Mouse (Mus musculus): ENCODE measurements around the gene Spa17. TPM values are rescaled to one million over a fixed set of nuclear protein-coding genes. Genes with fewer than 3 reads are reported as not detected.

The Spa17 gene
- 13.3 and 14.2 TPM in 2 replicates for polyA plus RNA-seq (2012; ENCODE audit: insufficient read depth, insufficient read length, missing spikeins)

DNA sequence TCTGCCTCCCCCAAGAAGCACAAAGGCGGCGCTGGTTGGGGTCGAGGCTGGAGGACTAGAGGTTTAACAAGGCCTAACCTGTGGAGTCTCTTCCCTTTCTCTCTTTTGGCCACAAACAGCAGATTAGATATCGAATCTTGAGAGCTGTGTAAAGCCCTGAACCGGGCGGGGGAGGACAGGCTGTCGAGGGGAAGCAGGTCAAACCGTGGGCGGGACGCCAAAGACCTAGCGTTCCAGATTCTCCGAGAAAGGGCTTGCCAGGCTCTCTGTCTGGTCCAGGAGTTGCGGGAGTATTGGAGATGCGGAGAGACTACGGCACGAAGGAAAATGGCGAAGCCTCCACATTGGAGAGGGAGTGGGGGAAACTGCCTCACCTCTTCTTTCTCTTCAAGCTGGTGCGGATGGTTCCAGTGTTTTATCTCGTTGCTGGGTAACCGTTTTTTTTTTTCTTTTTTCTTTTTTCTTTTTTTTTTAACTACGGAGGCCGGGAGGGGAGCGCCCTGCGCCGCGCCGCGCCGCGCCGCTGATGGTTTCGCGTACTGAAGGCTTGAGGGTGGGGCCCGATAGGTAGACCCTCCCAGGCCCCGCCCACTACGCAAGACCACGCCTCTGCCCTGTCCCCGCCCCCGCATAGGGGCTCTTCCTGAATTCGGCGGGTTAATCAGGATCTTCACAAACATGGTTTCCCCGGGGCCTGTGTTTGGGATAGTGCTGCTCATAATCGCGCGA is at the start of gene Spa17:
Gene Spa17, minus strand, starts transcription at position 541 of the 729 bp plus-strand sequence.
- Histone ChIP-seq H3K27ac (replicated peaks; ENCODE audit: low read depth, low read length) (peak within 1 kb of the TSS; percentile 82), H3K4me1 (ENCODE audit: control insufficient read depth, insufficient read depth, insufficient read length, low read length) (peaks cover 3% of the 10 kb centered on the region; the same call in 1 of the 2 replicates), H3K4me3 (ENCODE audit: insufficient read depth, low read depth, low read length) (peak within 1 kb of the TSS; percentile 95)

- Histone ChIP-seq H3K4me3 (ENCODE audit: insufficient read depth, low read depth, low read length) (no peak overlapping the region), H3K4me1 (ENCODE audit: control insufficient read depth, insufficient read depth, insufficient read length, low read length) (no peaks in the 10 kb centered on the region), H3K27ac (replicated peaks; ENCODE audit: low read depth, low read length) (no peak overlapping the region)
Measured at GRCm38 (mm10) chr9:37663210-37663609, 49.7 kb upstream of the Spa17 start.

DNA sequence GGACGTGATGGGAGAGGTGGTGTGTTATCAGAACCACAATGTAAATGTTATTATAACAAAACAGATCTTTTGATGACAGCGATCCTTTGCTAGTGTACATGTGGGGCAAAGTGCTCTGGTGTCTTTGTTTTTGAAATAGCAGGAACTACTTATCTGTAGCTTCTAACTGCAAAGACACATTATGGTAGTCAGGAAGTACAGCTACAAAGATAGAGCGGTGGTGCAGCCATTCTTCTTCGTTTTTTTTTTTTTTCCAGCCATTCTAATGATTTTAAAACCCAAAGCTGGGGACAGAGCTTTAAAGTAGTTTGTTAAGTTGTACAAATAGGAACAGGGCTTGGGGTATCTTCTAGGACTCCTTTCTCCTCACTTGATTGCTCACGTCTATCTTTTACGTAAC is 45.9 kb upstream of the Spa17 start:
- H3K4me1 ChIP-seq (ENCODE audit: control insufficient read depth, insufficient read depth, insufficient read length, low read length): no peaks in the 10 kb centered on the region
- H3K4me3 ChIP-seq (ENCODE audit: insufficient read depth, low read depth, low read length): no peak overlapping the region
- no peak overlapping the region for H3K27ac ChIP-seq (replicated peaks; ENCODE audit: low read depth, low read length)

DNA sequence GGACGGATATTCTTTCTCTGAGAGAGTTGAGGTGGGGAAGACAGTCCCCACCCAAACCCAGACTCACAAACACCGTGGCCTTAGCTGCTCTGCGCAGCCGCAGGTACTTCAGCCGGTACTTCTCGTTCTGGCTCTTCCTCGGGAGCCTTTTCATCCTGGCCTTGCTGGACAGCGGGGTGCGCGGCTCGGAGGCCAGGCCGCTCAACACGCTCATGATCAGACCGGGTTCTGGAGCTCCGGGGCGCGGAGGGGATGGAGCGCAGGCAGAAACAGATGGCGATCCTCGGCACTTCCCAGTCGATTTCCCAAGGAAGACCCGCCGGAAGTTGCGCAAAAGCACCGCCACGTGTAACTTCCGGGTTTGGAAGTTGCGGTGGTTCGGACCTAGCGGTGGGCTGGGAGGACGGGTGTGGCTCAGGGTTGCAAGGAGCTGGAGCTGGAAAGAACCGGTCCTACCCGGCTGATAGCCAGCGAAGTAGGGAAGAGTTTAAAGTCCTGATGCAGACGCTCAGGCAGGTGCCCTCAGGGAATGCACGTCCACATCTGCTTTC is 43.5 kb upstream of the Spa17 start, which contains the start of gene Tbrg1:
Gene Tbrg1, minus strand, starts transcription at position 382 of the 551 bp plus-strand sequence.
- peak within 1 kb of the TSS; percentile 75 for H3K27ac ChIP-seq (replicated peaks; ENCODE audit: low read depth, low read length)
- H3K4me1 ChIP-seq (ENCODE audit: control insufficient read depth, insufficient read depth, insufficient read length, low read length): no peaks in the 10 kb centered on the region
- peak within 1 kb of the TSS; percentile 91 for H3K4me3 ChIP-seq (ENCODE audit: insufficient read depth, low read depth, low read length)

- H3K4me1 ChIP-seq (ENCODE audit: control insufficient read depth, insufficient read depth, insufficient read length, low read length): no peaks in the 10 kb centered on the region
- H3K27ac ChIP-seq (replicated peaks; ENCODE audit: low read depth, low read length): peak overlapping the region; percentile 75
- H3K4me3 ChIP-seq (ENCODE audit: insufficient read depth, low read depth, low read length): peak overlapping the region; percentile 91
Measured at GRCm38 (mm10) chr9:37656439-37656881, 42.9 kb upstream of the Spa17 start.

DNA sequence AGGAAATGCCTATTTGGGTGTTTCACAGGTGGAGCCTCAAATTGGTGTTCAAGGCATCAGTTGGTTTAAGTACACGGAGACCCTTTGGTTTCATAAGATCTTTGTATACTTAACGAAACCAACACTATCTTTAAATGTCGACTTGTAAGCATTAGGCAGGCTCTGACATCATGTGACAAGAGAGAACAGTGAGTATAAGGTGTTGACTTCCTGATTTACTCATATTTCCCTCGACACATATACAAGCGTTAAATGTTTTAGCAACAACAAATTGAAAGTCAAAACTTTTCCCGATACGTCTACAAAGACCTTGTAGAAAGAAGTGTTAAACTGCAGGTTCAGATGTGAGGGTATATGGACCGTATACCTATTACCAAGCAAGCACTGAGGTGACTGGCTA is 42.4 kb upstream of the Spa17 start:
- H3K4me1 ChIP-seq (ENCODE audit: control insufficient read depth, insufficient read depth, insufficient read length, low read length): no peaks in the 10 kb centered on the region
- H3K4me3 ChIP-seq (ENCODE audit: insufficient read depth, low read depth, low read length): peak overlapping the region; percentile 91; the same call in 1 of the 2 replicates
- H3K27ac ChIP-seq (replicated peaks; ENCODE audit: low read depth, low read length): no peak overlapping the region

DNA sequence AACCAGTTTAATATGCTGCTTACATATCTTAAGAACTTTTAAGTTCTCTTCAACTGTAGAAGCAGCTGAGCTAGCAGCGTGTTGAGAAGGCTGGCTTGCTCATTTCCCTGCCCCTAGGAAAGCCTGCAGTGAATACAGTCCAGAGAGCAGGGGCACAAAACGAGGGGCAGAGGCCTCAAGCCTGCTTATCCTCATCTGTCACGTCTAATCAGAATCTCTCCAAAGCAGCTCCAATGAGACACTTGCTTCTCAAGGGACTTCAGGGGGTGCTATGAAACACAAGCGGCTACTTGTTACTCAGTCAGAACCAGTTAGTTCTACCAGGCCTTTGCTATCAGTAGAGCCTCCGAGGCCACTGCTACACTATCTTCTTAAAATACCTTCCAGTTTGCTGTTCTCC is 40.3 kb upstream of the Spa17 start:
- H3K27ac ChIP-seq (replicated peaks; ENCODE audit: low read depth, low read length): no peak overlapping the region
- no peak overlapping the region for H3K4me3 ChIP-seq (ENCODE audit: insufficient read depth, low read depth, low read length)
- H3K4me1 ChIP-seq (ENCODE audit: control insufficient read depth, insufficient read depth, insufficient read length, low read length): no peaks in the 10 kb centered on the region

- Histone ChIP-seq H3K4me1 (ENCODE audit: control insufficient read depth, insufficient read depth, insufficient read length, low read length) (no peaks in the 10 kb centered on the region), H3K27ac (replicated peaks; ENCODE audit: low read depth, low read length) (no peak overlapping the region), H3K4me3 (ENCODE audit: insufficient read depth, low read depth, low read length) (no peak overlapping the region)
Measured at GRCm38 (mm10) chr9:37650639-37651038, 37.1 kb upstream of the Spa17 start.

GRCm38 (mm10) chr9:37646246-37646645 is 32.7 kb upstream of the Spa17 start:
- Histone ChIP-seq H3K4me1 (ENCODE audit: control insufficient read depth, insufficient read depth, insufficient read length, low read length) (no peaks in the 10 kb centered on the region), H3K4me3 (ENCODE audit: insufficient read depth, low read depth, low read length) (no peak overlapping the region), H3K27ac (replicated peaks; ENCODE audit: low read depth, low read length) (no peak overlapping the region)

GRCm38 (mm10) chr9:37638721-37639120 is 25.2 kb upstream of the Spa17 start:
- Histone ChIP-seq H3K27ac (replicated peaks; ENCODE audit: low read depth, low read length) (no peak overlapping the region), H3K4me3 (ENCODE audit: insufficient read depth, low read depth, low read length) (no peak overlapping the region), H3K4me1 (ENCODE audit: control insufficient read depth, insufficient read depth, insufficient read length, low read length) (no peaks in the 10 kb centered on the region)

GRCm38 (mm10) chr9:37636800-37637542 is 23.4 kb upstream of the Spa17 start:
- Histone ChIP-seq H3K4me3 (ENCODE audit: insufficient read depth, low read depth, low read length) (no peak overlapping the region), H3K27ac (replicated peaks; ENCODE audit: low read depth, low read length) (no peak overlapping the region), H3K4me1 (ENCODE audit: control insufficient read depth, insufficient read depth, insufficient read length, low read length) (no peaks in the 10 kb centered on the region)

DNA sequence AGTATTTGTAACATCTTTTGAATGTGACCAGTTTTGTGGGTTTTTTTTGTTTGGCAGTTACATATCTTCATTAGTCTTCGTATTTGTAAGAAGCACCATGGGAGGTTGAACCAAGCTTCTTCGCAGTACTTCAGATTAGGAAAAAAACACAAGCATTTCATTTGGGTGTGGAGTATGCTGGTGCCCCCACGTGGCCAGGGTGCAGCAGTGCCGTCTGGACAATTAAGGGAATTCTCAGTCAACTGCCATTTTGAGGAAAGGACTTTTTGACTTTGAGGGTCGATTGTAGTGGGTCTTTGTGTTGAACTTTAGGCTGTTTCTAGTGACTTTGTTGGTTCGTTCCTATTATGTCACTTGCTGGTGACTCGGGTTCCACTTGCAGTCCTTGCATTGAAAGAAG is 22.8 kb upstream of the Spa17 start:
- H3K4me1 ChIP-seq (ENCODE audit: control insufficient read depth, insufficient read depth, insufficient read length, low read length): no peaks in the 10 kb centered on the region
- no peak overlapping the region for H3K27ac ChIP-seq (replicated peaks; ENCODE audit: low read depth, low read length)
- H3K4me3 ChIP-seq (ENCODE audit: insufficient read depth, low read depth, low read length): no peak overlapping the region

GRCm38 (mm10) chr9:37634269-37634668 is 20.7 kb upstream of the Spa17 start:
- no peak overlapping the region for H3K4me3 ChIP-seq (ENCODE audit: insufficient read depth, low read depth, low read length)
- H3K27ac ChIP-seq (replicated peaks; ENCODE audit: low read depth, low read length): no peak overlapping the region
- no peaks in the 10 kb centered on the region for H3K4me1 ChIP-seq (ENCODE audit: control insufficient read depth, insufficient read depth, insufficient read length, low read length)

- no peak overlapping the region for H3K27ac ChIP-seq (replicated peaks; ENCODE audit: low read depth, low read length)
- no peaks in the 10 kb centered on the region for H3K4me1 ChIP-seq (ENCODE audit: control insufficient read depth, insufficient read depth, insufficient read length, low read length)
- no peak overlapping the region for H3K4me3 ChIP-seq (ENCODE audit: insufficient read depth, low read depth, low read length)
Measured at GRCm38 (mm10) chr9:37632305-37632704, 18.8 kb upstream of the Spa17 start.

DNA sequence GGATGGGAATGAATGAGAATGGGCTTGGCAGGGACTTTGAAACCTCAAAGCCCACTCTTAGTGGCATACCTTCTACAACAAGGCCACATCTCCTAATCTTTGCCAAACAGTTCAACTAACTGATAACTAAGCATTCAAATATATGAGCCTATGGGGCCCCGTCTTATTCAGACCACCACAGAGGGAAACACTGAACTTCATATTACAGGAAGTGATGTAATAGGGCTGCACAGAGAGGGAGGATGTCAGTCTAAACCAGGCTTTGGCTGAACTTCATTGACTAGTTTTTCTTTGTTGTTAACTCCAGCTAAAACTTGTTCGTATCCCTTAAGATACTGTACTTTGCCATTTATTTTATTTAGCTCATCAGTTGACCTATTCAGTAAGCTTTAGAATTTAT is 16.4 kb upstream of the Spa17 start:
- Histone ChIP-seq H3K4me1 (ENCODE audit: control insufficient read depth, insufficient read depth, insufficient read length, low read length) (no peaks in the 10 kb centered on the region), H3K27ac (replicated peaks; ENCODE audit: low read depth, low read length) (no peak overlapping the region), H3K4me3 (ENCODE audit: insufficient read depth, low read depth, low read length) (no peak overlapping the region)

Measured in brown adipose tissue, adult 24 weeks (tissue).